Mouse (Mus musculus) erythroblast, embryonic 14.5 days (primary cell): ENCODE measurements around the gene Sc5d.

Source experiments
- GATA1 ChIP-seq: IDR thresholded peaks from 2 replicates; pipeline ENCODE4 v1.6.1; 2012; ENCODE audit warnings: low read length, inconsistent platforms, mixed read lengths
- TAL1 ChIP-seq: IDR thresholded peaks from 3 replicates; pipeline ENCODE4 v1.6.1; 2012; ENCODE audit warnings: low read length, inconsistent platforms, mixed read lengths

GRCm38 (mm10) chr9:42265309-42265708, 1.3 kb upstream of the Sc5d start:
- no peak for TF ChIP-seq TAL1
- no peak for TF ChIP-seq GATA1
